ENCODE assay signal across 21 mouse cellular contexts in the genomic region with DNA sequence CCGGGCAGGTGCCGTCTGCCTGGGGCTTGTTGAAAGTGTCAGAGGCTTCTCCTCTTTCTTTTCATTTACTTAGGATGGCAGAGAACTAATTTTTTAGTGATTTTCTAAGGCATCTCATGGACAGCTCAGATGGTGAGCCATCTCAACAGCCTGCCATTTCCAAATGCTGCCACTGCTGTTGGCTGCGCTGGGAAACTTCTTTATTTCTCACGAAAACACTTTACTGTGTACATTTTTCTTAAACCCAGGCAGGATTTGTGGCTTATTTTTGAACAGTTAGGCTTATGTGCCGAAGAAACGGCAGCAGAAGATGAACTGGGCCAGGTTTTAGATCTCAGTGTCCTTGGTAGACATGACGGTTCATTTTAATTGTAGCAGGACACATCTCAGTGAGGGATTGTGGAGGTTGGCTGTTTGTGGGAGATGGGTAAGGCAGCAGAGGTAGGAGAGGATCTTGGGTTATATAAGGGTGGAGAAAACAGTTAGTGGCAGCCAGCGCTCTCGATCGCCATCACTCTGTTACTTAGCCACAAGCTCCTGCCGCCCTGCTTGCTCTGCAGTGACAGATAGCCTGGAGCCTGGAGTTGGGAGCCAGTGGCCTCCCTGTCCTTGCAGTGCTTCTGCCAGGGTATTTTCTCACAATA. TPM values are rescaled to one million over a fixed set of nuclear protein-coding genes. Genes with fewer than 3 reads are reported as not detected.
DNase-seq lines count a peak whose midpoint lies in the region; ATAC-seq and TF ChIP-seq lines count a peak whose summit lies in the region.
"Had no signal": no experiment of that assay in that cellular context is flagged by ENCODE, and none has a peak within 500 bp of the region (broad histone marks: within the 10 kb centered on the region; RNA-seq: fewer than 3 reads in every experiment).

No protein-coding gene starts in this region.

- no peak for TF ChIP-seq CTCF in hindbrain, postnatal 0 days (IDR thresholded peaks at IDR 0.05; ENCODE audit: low read depth)

- H3K4me3 ChIP-seq in forebrain, embryonic 15.5 days = no peak overlapping the region
- no peak overlapping the region for H3K4me3 ChIP-seq in forebrain, embryonic 11.5 days (ENCODE audit: low read depth, low read length)
- H3K4me3 ChIP-seq in hindbrain, embryonic 10.5 days = no peak overlapping the region
- no peak overlapping the region for H3K4me3 ChIP-seq in hindbrain, postnatal 0 days (ENCODE audit: low read length)
- no peak overlapping the region for H3K4me3 ChIP-seq in midbrain, embryonic 14.5 days (replicated peaks; ENCODE audit: low read depth, low read length)
- H3K4me3 ChIP-seq in midbrain, embryonic 10.5 days = no peak overlapping the region
- H3K4me3 ChIP-seq: embryonic facial prominence, embryonic 15.5 days; erythroblast, embryonic 14.5 days; forebrain, embryonic 10.5 days; gastrocnemius, adult 2 months; heart, embryonic 13.5 days; hindbrain, embryonic 12.5 days had no signal

- peaks cover 74% of the 10 kb centered on the region for H3K4me1 ChIP-seq in forebrain, embryonic 15.5 days
- peaks cover 13% of the 10 kb centered on the region for H3K4me1 ChIP-seq in forebrain, embryonic 11.5 days (replicated peaks; ENCODE audit: control insufficient read depth, insufficient read depth, low read length)
- peaks cover 55% of the 10 kb centered on the region for H3K4me1 ChIP-seq in hindbrain, embryonic 10.5 days (replicated peaks)
- H3K4me1 ChIP-seq in hindbrain, postnatal 0 days (ENCODE audit: insufficient read depth, low read length) = peaks cover 5% of the 10 kb centered on the region; the same call in 1 of the 2 replicates
- peaks cover 35% of the 10 kb centered on the region for H3K4me1 ChIP-seq in midbrain, embryonic 14.5 days (ENCODE audit: control insufficient read depth, insufficient read depth, low read length)
- peaks cover 64% of the 10 kb centered on the region for H3K4me1 ChIP-seq in midbrain, embryonic 10.5 days

- H3K27ac ChIP-seq in forebrain, embryonic 15.5 days (replicated peaks) = peak overlapping the region; percentile 45
- no peak overlapping the region for H3K27ac ChIP-seq in forebrain, embryonic 11.5 days (ENCODE audit: low read depth, low read length)
- H3K27ac ChIP-seq in hindbrain, embryonic 10.5 days = 0 out of 2 replicates have a peak overlapping the region, but pooled peaks have one; percentile 35
- no peak overlapping the region for H3K27ac ChIP-seq in hindbrain, postnatal 0 days
- 0 out of 2 replicates have a peak overlapping the region, but pooled peaks have one; percentile 3 for H3K27ac ChIP-seq in midbrain, embryonic 14.5 days (replicated peaks; ENCODE audit: low read depth, low read length)
- H3K27ac ChIP-seq in midbrain, embryonic 10.5 days (replicated peaks) = no peak overlapping the region
- H3K27ac ChIP-seq: embryonic facial prominence, embryonic 15.5 days; forebrain, embryonic 10.5 days; heart, embryonic 13.5 days; hindbrain, embryonic 12.5 days had no signal

- DNase-seq in forebrain, embryonic 11.5 days (ENCODE audit: low spot score) = no peak
- no peak for DNase-seq in hindbrain, embryonic 10.5 days (ENCODE audit: low spot score)
- no peak for DNase-seq in hindbrain, postnatal 0 days (ENCODE audit: low spot score)
- no peak for DNase-seq in midbrain, embryonic 14.5 days
- no peak for DNase-seq in midbrain, embryonic 10.5 days (ENCODE audit: low spot score)
- DNase-seq in gastrocnemius, postnatal 4 days (ENCODE audit: low spot score in 2 of 2) = no peak
- DNase-seq: adrenal gland, postnatal 10 days; cerebellum, adult 11-12 months; cerebellum, adult 9-11 months; embryo, embryonic 11 days; gastrocnemius, adult 2 months; gastrocnemius, postnatal 25 days; heart, adult 11 months; heart, postnatal 36 days had no signal

- 75% methylated on average over 11 of the region's 11 CpGs for WGBS in forebrain, embryonic 15.5 days
- 80% methylated on average over 11 of the region's 11 CpGs for WGBS in forebrain, embryonic 11.5 days
- 86% methylated on average over 11 of the region's 11 CpGs for WGBS in hindbrain, embryonic 10.5 days
- 80% methylated on average over 11 of the region's 11 CpGs for WGBS in hindbrain, postnatal 0 days
- WGBS in midbrain, embryonic 14.5 days = 79% methylated on average over 11 of the region's 11 CpGs
- 84% methylated on average over 11 of the region's 11 CpGs for WGBS in midbrain, embryonic 10.5 days

- ATAC-seq in forebrain, embryonic 15.5 days (replicated peaks) = no peak
- no peak for ATAC-seq in forebrain, embryonic 11.5 days (replicated peaks; ENCODE audit: low FRiP score)
- no peak for ATAC-seq in hindbrain, postnatal 0 days
- no peak for ATAC-seq in midbrain, embryonic 14.5 days (ENCODE audit: low FRiP score, low TSS enrichment)
- ATAC-seq: hindbrain, embryonic 16.5 days had no signal

- no peaks in the 10 kb centered on the region for H3K27me3 ChIP-seq in forebrain, embryonic 15.5 days
- H3K27me3 ChIP-seq in forebrain, embryonic 11.5 days (ENCODE audit: control insufficient read depth, insufficient read depth, low read length) = no peaks in the 10 kb centered on the region
- no peaks in the 10 kb centered on the region for H3K27me3 ChIP-seq in hindbrain, embryonic 10.5 days (ENCODE audit: insufficient read depth, poor library complexity, severe bottlenecking)
- no peaks in the 10 kb centered on the region for H3K27me3 ChIP-seq in hindbrain, postnatal 0 days (ENCODE audit: insufficient read depth, low read length)
- no peaks in the 10 kb centered on the region for H3K27me3 ChIP-seq in midbrain, embryonic 14.5 days (ENCODE audit: control insufficient read depth, insufficient read depth, low read length)
- H3K27me3 ChIP-seq in midbrain, embryonic 10.5 days (ENCODE audit: low read depth, poor library complexity, severe bottlenecking) = no peaks in the 10 kb centered on the region
- H3K27me3 ChIP-seq: embryonic facial prominence, embryonic 15.5 days; heart, embryonic 13.5 days; hindbrain, embryonic 12.5 days had no signal

- H3K9ac ChIP-seq in forebrain, embryonic 15.5 days (replicated peaks) = no peak overlapping the region
- no peak overlapping the region for H3K9ac ChIP-seq in forebrain, embryonic 11.5 days (ENCODE audit: low read length)
- no peak overlapping the region for H3K9ac ChIP-seq in hindbrain, postnatal 0 days (replicated peaks; ENCODE audit: low read length)
- no peak overlapping the region for H3K9ac ChIP-seq in midbrain, embryonic 14.5 days (replicated peaks; ENCODE audit: low read length)
- H3K9ac ChIP-seq: embryonic facial prominence, embryonic 15.5 days; heart, embryonic 13.5 days; hindbrain, embryonic 12.5 days had no signal

- H3K4me2 ChIP-seq in forebrain, embryonic 15.5 days (replicated peaks) = no peak overlapping the region
- no peak overlapping the region for H3K4me2 ChIP-seq in forebrain, embryonic 11.5 days (ENCODE audit: low read depth, low read length, severe bottlenecking)
- no peak overlapping the region for H3K4me2 ChIP-seq in hindbrain, postnatal 0 days (ENCODE audit: low read depth, low read length)
- H3K4me2 ChIP-seq in midbrain, embryonic 14.5 days (ENCODE audit: low read length) = no peak overlapping the region
- H3K4me2 ChIP-seq: embryonic facial prominence, embryonic 15.5 days; heart, embryonic 13.5 days; hindbrain, embryonic 12.5 days had no signal

- H3K9me3 ChIP-seq in forebrain, embryonic 15.5 days = no peaks in the 10 kb centered on the region
- no peaks in the 10 kb centered on the region for H3K9me3 ChIP-seq in forebrain, embryonic 11.5 days (ENCODE audit: control insufficient read depth, low read length)
- no peaks in the 10 kb centered on the region for H3K9me3 ChIP-seq in hindbrain, embryonic 10.5 days
- no peaks in the 10 kb centered on the region for H3K9me3 ChIP-seq in hindbrain, postnatal 0 days (ENCODE audit: low read length)
- H3K9me3 ChIP-seq in midbrain, embryonic 14.5 days (ENCODE audit: control insufficient read depth, low read length) = no peaks in the 10 kb centered on the region
- H3K9me3 ChIP-seq in midbrain, embryonic 10.5 days (replicated peaks) = no peaks in the 10 kb centered on the region
- H3K9me3 ChIP-seq: embryonic facial prominence, embryonic 15.5 days; forebrain, embryonic 10.5 days; heart, embryonic 13.5 days; hindbrain, embryonic 12.5 days had no signal

- H3K36me3 ChIP-seq in forebrain, embryonic 15.5 days = no peaks in the 10 kb centered on the region
- no peaks in the 10 kb centered on the region for H3K36me3 ChIP-seq in forebrain, embryonic 11.5 days (ENCODE audit: control insufficient read depth, insufficient read depth, low read length)
- H3K36me3 ChIP-seq in hindbrain, embryonic 10.5 days = no peaks in the 10 kb centered on the region
- no peaks in the 10 kb centered on the region for H3K36me3 ChIP-seq in hindbrain, postnatal 0 days (ENCODE audit: insufficient read depth, low read length)
- no peaks in the 10 kb centered on the region for H3K36me3 ChIP-seq in midbrain, embryonic 14.5 days (ENCODE audit: control insufficient read depth, insufficient read depth, low read length)
- no peaks in the 10 kb centered on the region for H3K36me3 ChIP-seq in midbrain, embryonic 10.5 days
- H3K36me3 ChIP-seq: embryonic facial prominence, embryonic 15.5 days; forebrain, embryonic 10.5 days; heart, embryonic 13.5 days; hindbrain, embryonic 12.5 days had no signal

RNA-seq across cellular contexts. Expression of a gene that starts 45.1 kb away (rescaled TPM):
- polyA plus RNA-seq in forebrain, embryonic 15.5 days (2015; fragmentation: Nextera tagmentation; extraction: Ambion mirVana) = 23.7 and 23.9 TPM in 2 replicates
- polyA plus RNA-seq in forebrain, embryonic 11.5 days (2014; fragmentation: Nextera tagmentation; extraction: Ambion mirVana) = 15.1 and 15.5 TPM in 2 replicates
- polyA plus RNA-seq in hindbrain, embryonic 10.5 days (2016; fragmentation: Nextera tagmentation; extraction: Ambion mirVana) = 10.3 and 11.0 TPM in 2 replicates
- total RNA-seq in hindbrain, postnatal 0 days (2014; rRNA removed) = 27.1 and 28.9 TPM in 2 replicates
- polyA plus RNA-seq in hindbrain, postnatal 0 days (2015; fragmentation: Nextera tagmentation; extraction: Ambion mirVana) = 9.8 and 11.3 TPM in 2 replicates
- polyA plus RNA-seq in midbrain, embryonic 14.5 days (2014; fragmentation: Nextera tagmentation; extraction: Ambion mirVana) = 17.0 and 20.5 TPM in 2 replicates
- polyA plus RNA-seq in midbrain, embryonic 10.5 days (2016; fragmentation: Nextera tagmentation; extraction: Ambion mirVana) = 9.9 TPM in 2 replicates
- total RNA-seq in gastrocnemius, postnatal 4 days (2021) = 10 to 100 TPM; 38.6 to 42.3 TPM

Comparison
In these comparisons a context has a peak if more than half of its experiments do, and no peak if none do; other contexts are left out.
1. H3K27ac ChIP-seq: peak in forebrain, embryonic 15.5 days (single experiment), hindbrain, embryonic 10.5 days (single experiment) and midbrain, embryonic 14.5 days (single experiment); none in forebrain, embryonic 11.5 days (single experiment), hindbrain, postnatal 0 days (single experiment) and midbrain, embryonic 10.5 days (single experiment).